Mouse (Mus musculus): Measurements from ENCODE around the gene Rps9. TPM values are rescaled to one million over a fixed set of nuclear protein-coding genes. Genes with fewer than 3 reads are reported as not detected.
"Not testable (repeated sequence)": the region's sequence is repeated elsewhere in the genome, so short reads cannot be mapped to it uniquely, and the experiment has no call there.

The Rps9 gene
- polyA plus RNA-seq, 1 experiment from 2014 or later: 1,306 TPM

DNA sequence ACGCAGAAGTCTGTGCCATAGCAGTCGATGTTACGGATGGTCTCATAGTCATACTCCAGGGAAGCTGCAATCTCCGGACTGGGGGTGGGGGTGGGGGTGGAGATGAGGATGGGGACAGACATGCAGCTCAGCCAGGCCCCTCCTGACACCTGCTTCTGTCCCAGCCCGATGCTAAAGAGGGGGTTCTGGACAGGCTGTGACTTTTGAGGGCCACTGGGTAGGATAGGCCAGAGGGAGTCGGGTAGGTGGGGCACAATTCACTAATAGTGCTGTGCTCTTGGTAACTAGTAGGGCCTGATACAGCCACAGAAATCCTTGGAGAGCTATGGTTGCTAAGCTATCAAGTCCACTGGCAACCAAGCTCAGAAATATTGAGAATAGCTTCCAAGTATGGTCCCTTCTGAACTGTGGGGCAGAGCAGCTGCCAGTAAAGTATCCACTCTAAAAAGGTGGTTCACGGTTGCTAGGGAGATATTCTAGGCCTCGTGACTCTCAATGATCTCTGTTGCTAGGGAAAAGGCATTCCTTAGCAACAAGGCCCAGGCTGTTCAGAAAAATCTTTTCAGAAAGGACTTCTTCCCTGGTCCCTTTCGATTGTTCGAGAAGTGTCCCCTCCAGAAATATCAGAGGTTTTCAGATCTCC lies 19.8 kb upstream of the Rps9 start:
- 78% methylated on average over 10 of the region's 10 CpGs for WGBS (ENCODE audit: insufficient replicate concordance)
- Histone ChIP-seq H3K27me3 (no peaks in the 10 kb centered on the region), H3K4me1 (replicated peaks) (no peaks in the 10 kb centered on the region), H3K4me2 (no peak overlapping the region), H3K36me3 (peaks cover 28% of the 10 kb centered on the region), H3K4me3 (replicated peaks) (no peak overlapping the region), H3K9ac (no peak overlapping the region), H3K9me3 (replicated peaks) (no peaks in the 10 kb centered on the region), H3K27ac (no peak overlapping the region)
- DNase-seq (no peak), ATAC-seq (ENCODE audit: low read depth) (no peak)

DNA sequence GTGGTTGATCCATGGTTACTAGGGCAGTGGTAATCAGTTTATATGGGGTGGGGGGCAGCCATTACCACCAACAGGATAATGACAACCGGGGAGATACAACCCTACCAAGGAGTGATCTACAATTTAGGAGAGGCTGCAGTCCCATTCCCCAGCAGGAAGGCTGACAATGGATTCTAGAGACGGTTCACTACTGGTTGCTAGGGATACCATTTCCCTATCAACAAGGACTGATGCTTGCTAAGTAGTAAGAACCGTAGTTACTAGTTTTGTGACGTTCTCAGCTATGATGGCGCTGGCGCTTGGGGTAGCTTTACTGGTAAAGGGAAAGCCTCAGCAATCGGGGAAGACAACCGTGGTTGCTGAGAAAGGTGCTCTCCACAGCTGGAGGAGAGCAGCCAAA lies 19.1 kb upstream of the Rps9 start:
- H3K4me3 ChIP-seq (replicated peaks): no peak overlapping the region
- no peaks in the 10 kb centered on the region for H3K4me1 ChIP-seq (replicated peaks)
- no peaks in the 10 kb centered on the region for H3K9me3 ChIP-seq (replicated peaks)
- DNase-seq (no peak), ATAC-seq (ENCODE audit: low read depth) (no peak)
- H3K9ac ChIP-seq: no peak overlapping the region
- peaks cover 28% of the 10 kb centered on the region for H3K36me3 ChIP-seq
- WGBS (ENCODE audit: insufficient replicate concordance): 79% methylated on average over 8 of the region's 8 CpGs
- H3K27me3 ChIP-seq: no peaks in the 10 kb centered on the region
- no peak overlapping the region for H3K4me2 ChIP-seq
- H3K27ac ChIP-seq: no peak overlapping the region

DNA sequence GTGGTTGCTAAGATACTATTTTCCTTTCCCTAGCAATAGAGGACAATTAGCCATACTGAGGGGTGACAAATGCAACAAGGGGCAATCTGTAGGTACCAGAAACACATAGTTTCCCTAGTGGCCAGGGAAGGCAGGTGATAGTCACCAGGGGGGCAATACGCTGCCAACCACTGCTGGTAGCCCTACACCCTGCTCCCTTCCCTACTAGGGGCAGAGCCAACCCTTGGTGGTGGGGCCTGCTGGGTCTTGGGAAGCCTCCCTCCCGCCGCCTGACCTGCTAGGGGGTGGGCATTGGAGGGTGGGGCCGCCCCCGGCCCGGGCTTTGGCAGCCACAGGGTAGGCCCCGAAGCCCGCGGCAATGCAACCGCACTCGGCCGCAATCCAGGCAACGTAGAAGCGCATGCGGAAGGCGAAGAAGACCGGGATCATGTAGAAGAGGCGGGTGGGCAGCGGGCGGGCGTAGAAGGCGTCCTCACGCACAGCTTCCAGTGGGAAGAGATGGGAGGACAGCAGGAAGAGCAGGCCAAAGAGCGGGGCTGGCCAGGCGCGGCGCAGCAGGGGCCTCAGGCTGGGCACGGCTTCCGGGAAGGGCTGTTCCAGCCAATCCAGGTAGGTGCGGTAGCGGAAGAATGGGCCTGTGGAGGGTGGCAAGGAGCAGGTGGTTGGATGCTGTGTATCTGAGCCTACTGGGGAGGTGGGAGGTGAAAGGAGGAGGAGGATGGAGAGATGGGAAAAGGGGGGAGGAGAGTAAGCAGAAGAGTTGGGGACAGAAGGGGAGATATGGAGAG lies 18.2 kb upstream of the Rps9 start:
- no peaks in the 10 kb centered on the region for H3K9me3 ChIP-seq (replicated peaks)
- H3K4me1 ChIP-seq (replicated peaks): no peaks in the 10 kb centered on the region
- H3K9ac ChIP-seq: no peak overlapping the region
- H3K36me3 ChIP-seq: peaks cover 32% of the 10 kb centered on the region
- 85% methylated on average over 31 of the region's 31 CpGs for WGBS (ENCODE audit: insufficient replicate concordance)
- ATAC-seq (ENCODE audit: low read depth): no peak
- no peaks in the 10 kb centered on the region for H3K27me3 ChIP-seq
- no peak overlapping the region for H3K4me2 ChIP-seq
- no peak overlapping the region for H3K27ac ChIP-seq
- no peak for DNase-seq
- no peak overlapping the region for H3K4me3 ChIP-seq (replicated peaks)

DNA sequence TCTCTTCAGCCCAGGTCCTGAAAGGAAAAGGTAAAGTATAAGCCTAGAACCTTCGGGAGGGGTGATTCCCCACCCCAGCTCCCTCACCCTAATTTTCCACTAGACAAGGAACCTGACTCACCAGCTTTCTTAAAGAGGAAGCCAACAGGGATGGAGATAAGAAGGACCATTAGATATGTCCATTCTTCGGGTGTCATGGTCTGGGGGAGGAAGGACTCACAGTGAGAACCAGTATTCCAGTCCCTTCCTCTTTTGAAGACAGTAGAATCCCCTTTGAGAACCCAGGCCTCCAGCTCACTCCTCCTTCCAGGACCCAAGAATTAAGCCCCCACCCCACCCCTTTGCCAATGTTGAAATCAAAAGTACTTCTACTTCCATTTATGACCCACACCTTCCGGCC lies 11.9 kb upstream of the Rps9 start:
- DNase-seq: no peak
- WGBS (ENCODE audit: insufficient replicate concordance): 13% methylated on average over 3 of the region's 3 CpGs
- Histone ChIP-seq H3K4me1 (replicated peaks) (peaks cover 45% of the 10 kb centered on the region), H3K36me3 (peaks cover 19% of the 10 kb centered on the region; the same call in 1 of the 2 replicates), H3K9me3 (replicated peaks) (no peaks in the 10 kb centered on the region), H3K27me3 (no peaks in the 10 kb centered on the region), H3K4me2 (peak overlapping the region; percentile 97), H3K27ac (no peak overlapping the region), H3K9ac (peak overlapping the region; percentile 83), H3K4me3 (replicated peaks) (peak overlapping the region; percentile 76)
- ATAC-seq (ENCODE audit: low read depth): no peak

DNA sequence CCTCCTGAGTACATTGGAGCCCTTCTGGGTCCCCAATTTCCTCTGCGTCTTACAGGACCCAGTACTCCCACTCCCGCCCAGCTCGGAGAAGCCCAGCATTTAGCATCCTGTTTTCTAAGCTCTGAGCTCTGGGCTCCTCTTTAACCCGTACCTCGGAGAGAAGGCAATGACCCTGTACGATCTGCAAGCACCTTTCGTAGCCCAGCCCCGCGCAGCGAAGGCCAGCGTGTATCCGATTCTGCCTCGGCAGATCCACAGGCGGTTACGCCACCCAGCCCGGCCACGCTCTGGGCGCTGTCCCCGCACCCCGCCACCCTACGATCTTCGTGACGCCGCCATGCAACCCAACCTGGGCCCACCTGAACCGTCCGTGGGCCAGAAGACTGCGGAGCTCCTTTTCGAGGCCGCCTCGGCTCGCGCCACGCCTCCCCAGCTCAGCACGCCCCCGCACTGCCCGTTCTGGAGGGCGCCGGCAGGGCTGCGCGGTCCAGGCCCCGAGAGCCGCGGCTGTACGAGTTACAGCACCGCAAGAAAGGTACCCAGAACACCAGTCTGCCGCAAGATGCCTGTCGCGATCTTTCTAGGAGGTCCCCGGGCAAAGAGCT lies 11.3 kb upstream of the Rps9 start, which contains the start of gene Tsen34:
Tsen34 (plus strand) TSS at position 482 of the 605 bp plus-strand sequence.
- no peaks in the 10 kb centered on the region for H3K27me3 ChIP-seq
- peaks cover 45% of the 10 kb centered on the region for H3K4me1 ChIP-seq (replicated peaks)
- H3K36me3 ChIP-seq: peaks cover 19% of the 10 kb centered on the region; the same call in 1 of the 2 replicates
- under 1% methylated on average over 49 of the region's 49 CpGs for WGBS (ENCODE audit: insufficient replicate concordance)
- DNase-seq (no peak), ATAC-seq (ENCODE audit: low read depth) (no peak; the same call in 1 of the 2 replicates)
- H3K4me2 ChIP-seq: peak within 1 kb of the TSS; percentile 97
- H3K27ac ChIP-seq: peak within 1 kb of the TSS; percentile 89
- peak within 1 kb of the TSS; percentile 83 for H3K9ac ChIP-seq
- H3K9me3 ChIP-seq (replicated peaks): no peaks in the 10 kb centered on the region
- H3K4me3 ChIP-seq (replicated peaks): peak within 1 kb of the TSS; percentile 76

DNA sequence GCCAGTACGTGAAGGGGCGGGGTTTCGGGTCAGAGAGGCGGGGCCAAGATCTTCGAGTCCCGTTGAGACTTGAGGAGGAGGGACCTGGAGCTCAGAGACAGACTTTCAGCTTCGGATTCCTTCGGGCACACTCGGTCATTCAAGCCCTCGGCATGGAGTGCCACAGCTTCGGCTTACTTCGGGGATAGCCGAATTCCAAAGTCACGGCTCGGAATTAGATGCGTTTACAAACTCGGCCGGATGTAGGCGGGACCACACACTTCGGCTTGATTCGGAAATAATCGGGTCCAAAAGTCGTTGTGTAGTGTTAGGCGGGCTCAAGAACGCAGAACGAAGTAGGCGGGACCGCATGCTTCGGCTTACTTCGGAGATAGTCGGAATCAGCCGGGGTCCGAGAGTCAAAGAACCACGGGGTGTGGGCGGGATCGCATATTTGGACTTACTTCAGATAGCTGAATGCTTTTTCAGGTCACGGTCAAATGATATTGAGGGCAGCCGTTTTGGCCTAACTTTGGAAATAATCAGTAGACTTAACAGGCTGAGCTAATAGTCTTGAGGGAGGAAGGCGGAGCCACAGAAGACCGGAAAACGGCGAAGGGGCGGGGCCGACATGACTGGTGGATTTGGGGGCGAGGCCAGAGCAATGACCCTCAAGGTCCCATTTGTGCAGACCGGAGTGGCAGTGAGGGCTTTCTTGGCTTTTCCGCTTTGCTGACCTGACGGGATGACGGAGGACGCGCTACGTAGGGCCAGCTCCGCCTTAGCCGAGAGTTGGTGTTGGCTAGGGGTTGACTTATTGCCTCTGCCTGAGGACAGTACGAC lies 10.6 kb upstream of the Rps9 start, which contains the start of gene Mboat7:
Mboat7 (minus strand) TSS at position 537 of the 822 bp plus-strand sequence.
- peak; percentile 82 for ATAC-seq (ENCODE audit: low read depth)

DNA sequence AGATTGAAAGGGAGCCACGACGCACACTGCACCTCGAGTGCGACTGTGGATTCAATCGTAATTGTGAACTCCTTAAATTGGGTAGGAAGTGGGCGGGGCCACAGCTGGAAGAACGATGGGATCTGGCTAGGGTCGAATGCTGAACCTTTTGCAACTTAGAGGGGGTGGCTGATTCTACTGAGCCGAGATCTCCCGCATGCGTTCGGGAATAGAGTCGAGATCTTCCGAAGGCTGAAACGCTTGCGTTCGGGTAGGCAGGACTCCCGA lies 10.1 kb upstream of the Rps9 start:
- H3K4me1 ChIP-seq (replicated peaks): peaks cover 45% of the 10 kb centered on the region
- no peaks in the 10 kb centered on the region for H3K9me3 ChIP-seq (replicated peaks)
- ATAC-seq (ENCODE audit: low read depth) (no peak), DNase-seq (no peak)
- H3K4me3 ChIP-seq (replicated peaks): peak overlapping the region; percentile 76
- peaks cover 17% of the 10 kb centered on the region for H3K36me3 ChIP-seq
- peak overlapping the region; percentile 97 for H3K4me2 ChIP-seq
- no peaks in the 10 kb centered on the region for H3K27me3 ChIP-seq
- under 1% methylated on average over 18 of the region's 18 CpGs for WGBS (ENCODE audit: insufficient replicate concordance)
- H3K27ac ChIP-seq: peak overlapping the region; percentile 89
- H3K9ac ChIP-seq: peak overlapping the region; percentile 83

More for the DNA sequence above, 10.6 kb upstream of the Rps9 start, which contains the start of gene Mboat7:
- Histone ChIP-seq H3K9ac (peak within 1 kb of the TSS; percentile 83), H3K36me3 (peaks cover 16% of the 10 kb centered on the region; the same call in 1 of the 2 replicates), H3K9me3 (replicated peaks) (no peaks in the 10 kb centered on the region), H3K27ac (peak within 1 kb of the TSS; percentile 89), H3K4me2 (peak within 1 kb of the TSS; percentile 97), H3K4me3 (replicated peaks) (peak within 1 kb of the TSS; percentile 76), H3K4me1 (replicated peaks) (peaks cover 45% of the 10 kb centered on the region), H3K27me3 (no peaks in the 10 kb centered on the region)
- WGBS (ENCODE audit: insufficient replicate concordance): under 1% methylated on average over 55 of the region's 55 CpGs
- peak; percentile 93 for DNase-seq

DNA sequence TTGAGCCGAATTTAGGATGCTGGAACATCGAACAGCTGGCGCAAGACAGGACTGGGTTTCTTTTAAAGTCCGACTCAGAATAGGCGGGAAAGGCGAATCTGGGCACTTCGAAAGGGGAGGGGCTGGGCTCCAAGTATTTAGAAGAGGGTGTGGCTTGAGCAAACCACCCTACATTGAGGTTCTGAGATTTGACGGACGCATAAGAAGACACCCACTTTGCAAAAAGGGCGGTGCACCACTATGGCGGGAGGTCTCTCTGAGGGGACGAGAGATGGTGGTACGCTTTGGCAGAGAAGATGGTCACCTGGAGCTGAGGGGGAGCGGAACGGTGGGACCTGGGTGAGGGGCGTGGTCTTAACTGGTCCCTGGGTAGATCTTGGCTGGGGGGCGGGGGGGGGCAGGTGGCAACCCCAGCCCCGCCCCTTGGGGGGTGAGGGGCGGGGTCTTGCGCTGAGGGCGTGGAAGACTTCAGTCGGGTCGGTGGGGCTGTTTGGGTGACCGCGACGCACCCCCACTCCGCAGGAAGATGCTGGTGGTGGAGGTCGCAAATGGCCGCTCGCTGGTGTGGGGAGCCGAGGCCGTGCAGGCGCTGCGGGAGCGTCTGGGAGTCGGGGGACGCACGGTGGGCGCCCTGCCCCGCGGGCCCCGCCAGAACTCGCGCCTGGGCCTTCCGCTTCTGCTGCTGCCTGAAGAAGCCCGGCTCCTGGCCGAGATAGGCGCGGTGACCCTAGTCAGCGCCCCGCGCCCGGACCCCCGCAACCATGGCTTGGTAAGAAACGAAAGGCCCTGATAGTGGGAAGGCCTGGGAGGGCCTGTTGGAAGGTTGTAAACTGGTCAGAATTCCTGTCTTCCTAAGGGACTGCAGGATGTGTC lies 9.5 kb upstream of the Rps9 start:
- Histone ChIP-seq H3K9me3 (replicated peaks) (no peaks in the 10 kb centered on the region), H3K36me3 (peaks cover 17% of the 10 kb centered on the region), H3K9ac (peak overlapping the region; percentile 83), H3K4me2 (peak overlapping the region; percentile 97), H3K4me1 (replicated peaks) (peaks cover 45% of the 10 kb centered on the region), H3K27ac (peak overlapping the region; percentile 89), H3K4me3 (replicated peaks) (peak overlapping the region; percentile 76), H3K27me3 (no peaks in the 10 kb centered on the region)
- ATAC-seq (ENCODE audit: low read depth) (peak; percentile 37), DNase-seq (peak; percentile 61)
- WGBS (ENCODE audit: insufficient replicate concordance): under 1% methylated on average over 54 of the region's 55 CpGs

DNA sequence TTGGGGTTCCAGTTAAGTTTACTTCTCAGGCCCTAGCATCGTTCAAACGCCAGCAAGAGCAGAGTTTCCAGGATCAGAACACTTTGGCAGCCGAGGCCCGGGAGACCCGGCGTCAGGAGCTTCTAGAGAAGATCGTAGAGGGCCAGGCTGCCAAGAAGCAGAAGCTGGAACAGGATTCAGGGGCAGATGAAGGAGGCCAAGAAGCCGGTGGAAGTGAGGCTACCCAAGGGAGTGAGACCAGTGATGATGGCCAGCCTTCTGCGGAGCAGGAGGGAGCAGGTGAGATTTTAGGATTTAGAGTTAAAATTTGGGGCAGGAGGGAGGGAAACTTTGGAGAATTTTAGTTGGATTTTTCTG lies 8.9 kb upstream of the Rps9 start:
- peaks cover 45% of the 10 kb centered on the region for H3K4me1 ChIP-seq (replicated peaks)
- peak overlapping the region; percentile 76 for H3K4me3 ChIP-seq (replicated peaks)
- H3K4me2 ChIP-seq: peak overlapping the region; percentile 97
- peaks cover 18% of the 10 kb centered on the region for H3K36me3 ChIP-seq
- WGBS (ENCODE audit: insufficient replicate concordance): 7% methylated on average over 9 of the region's 9 CpGs
- not testable (repeated sequence) for H3K27me3 ChIP-seq; H3K9me3 ChIP-seq (replicated peaks); H3K27ac ChIP-seq; DNase-seq; ATAC-seq (ENCODE audit: low read depth)
- H3K9ac ChIP-seq: peak overlapping the region; percentile 83

DNA sequence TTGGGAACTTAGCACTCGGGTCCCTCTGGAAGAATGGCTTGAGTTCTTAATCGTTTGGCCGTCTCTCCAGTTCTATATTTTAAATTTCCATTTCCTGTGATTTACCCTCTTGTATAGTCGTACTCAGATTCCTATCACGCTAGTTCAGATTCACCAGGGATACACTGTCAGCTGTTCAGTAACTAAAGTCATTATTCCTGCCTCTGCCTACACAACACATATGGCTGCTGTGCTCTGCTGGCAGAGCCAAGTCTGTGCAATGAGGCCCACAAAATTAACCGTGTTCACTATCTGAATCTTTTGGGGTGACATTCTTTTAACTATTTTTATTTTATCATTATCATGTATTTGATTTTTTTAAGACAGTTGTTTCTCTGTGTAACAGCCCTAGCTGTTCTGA lies 5.3 kb upstream of the Rps9 start:
- WGBS (ENCODE audit: insufficient replicate concordance): 80% methylated on average over 6 of the region's 6 CpGs
- no peak overlapping the region for H3K4me3 ChIP-seq (replicated peaks)
- ATAC-seq (ENCODE audit: low read depth) (no peak), DNase-seq (no peak)
- H3K36me3 ChIP-seq: peaks cover 16% of the 10 kb centered on the region
- no peak overlapping the region for H3K4me2 ChIP-seq
- H3K4me1 ChIP-seq (replicated peaks): peaks cover 25% of the 10 kb centered on the region
- H3K27me3 ChIP-seq: no peaks in the 10 kb centered on the region
- no peak overlapping the region for H3K27ac ChIP-seq
- H3K9me3 ChIP-seq (replicated peaks): no peaks in the 10 kb centered on the region
- no peak overlapping the region for H3K9ac ChIP-seq
